Mouse (Mus musculus): ENCODE results near the gene Cpne5. TPM values are rescaled to one million over a fixed set of nuclear protein-coding genes. Genes with fewer than 3 reads are reported as not detected.

Cpne5 gene
- 2.0 and 2.1 TPM in 2 replicates for polyA plus RNA-seq (2015; fragmentation: Nextera tagmentation; extraction: Ambion mirVana)

GRCm38 (mm10) chr17:29237772-29238420 lies at the start of gene Cpne5:
Cpne5 (minus strand) TSS chr17:29238167.

GRCm38 (mm10) chr17:29268682-29269348 lies 30.8 kb upstream of the Cpne5 start, which contains the start of gene BC004004:
BC004004 (plus strand) TSS chr17:29268788.

DNA sequence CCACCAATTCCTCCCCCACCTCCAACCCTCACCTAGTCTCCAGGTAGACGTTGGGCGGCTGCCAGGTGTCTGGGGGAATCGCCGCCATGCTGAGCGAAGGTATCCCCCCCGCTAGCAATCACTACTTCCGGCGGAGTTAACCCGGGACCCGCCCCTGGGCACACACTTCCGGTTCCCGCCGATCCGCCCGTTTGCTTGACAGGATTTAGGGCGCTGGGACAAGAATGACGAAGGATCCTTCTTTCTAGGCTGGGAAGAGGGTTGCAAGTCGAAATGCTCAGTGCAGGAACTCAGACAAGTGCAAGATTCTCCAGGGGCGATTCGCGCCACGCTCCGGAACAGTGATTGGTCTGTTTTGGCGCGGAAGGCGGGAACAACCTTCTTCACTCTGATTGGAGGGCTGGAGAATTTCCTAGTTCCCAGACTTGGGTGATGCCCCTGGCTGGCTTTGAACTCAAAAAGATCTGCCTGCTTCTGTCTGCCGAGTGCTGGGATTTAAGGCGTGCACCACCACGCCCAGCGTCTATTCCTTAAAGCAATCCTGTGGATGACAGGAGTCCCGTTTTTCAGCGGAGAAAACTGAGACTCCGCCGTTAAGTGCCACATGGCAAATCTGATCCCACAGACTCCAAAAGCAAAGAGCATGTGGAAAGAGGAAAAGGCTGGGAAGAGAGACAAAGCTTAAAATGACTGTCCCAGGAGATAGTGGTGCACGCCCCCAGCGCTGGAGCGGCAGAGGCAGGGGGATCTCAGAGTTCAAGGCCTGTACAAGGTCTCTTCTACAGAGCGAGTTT lies 26.1 kb upstream of the Cpne5 start, which contains the start of gene Ppil1:
Gene Ppil1, minus strand, starts transcription at position 347 of the 794 bp plus-strand sequence.

DNA sequence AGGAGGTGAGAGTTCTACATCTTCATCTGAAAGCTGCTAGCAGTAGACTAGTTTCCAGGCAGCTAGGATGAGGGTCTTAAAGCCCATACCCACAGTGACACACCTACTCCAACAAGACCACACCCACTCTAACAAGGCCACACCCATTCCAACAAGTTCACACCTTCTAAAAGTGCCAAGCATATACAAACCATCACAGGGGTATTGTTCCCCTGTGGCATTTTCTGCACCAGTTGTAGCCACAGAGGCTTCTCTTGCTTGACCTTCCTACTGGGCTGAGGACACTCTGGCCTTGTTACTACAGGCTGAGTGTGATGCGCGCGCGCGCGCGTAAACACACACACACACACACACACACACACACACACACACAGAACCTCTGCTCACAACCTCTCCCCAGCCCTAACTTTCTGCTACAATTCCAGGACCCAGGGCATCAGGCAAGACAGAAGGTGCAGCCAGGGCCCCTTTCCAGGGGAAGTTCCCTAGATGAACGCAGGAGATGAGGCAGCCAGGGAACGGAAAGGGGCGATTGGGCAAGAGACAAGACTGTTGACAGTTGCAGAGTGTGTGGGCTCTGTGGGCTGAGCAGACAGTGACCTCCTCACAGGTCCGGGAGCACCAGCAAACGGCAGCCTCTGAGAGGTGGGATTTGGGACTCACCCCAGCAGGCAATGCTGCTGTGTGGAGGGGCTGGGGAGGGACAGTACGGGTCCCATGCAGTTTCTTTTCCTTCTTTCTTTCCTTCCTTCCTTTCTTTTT lies 124.2 kb downstream of the Cpne5 start, which contains the start of gene Rab44:
Gene Rab44, plus strand, starts transcription at position 555 of the 762 bp plus-strand sequence.

Other genes with a start within 250 kb of the Cpne5 start
- gene Stk38, start 230.2 kb downstream of the Cpne5 start, polyA plus RNA-seq (2015; fragmentation: Nextera tagmentation; extraction: Ambion mirVana), result 50.7 and 53.5 TPM in 2 replicates
- 207 and 308 TPM in 2 replicates for gene Srsf3, start 205.5 kb downstream of the Cpne5 start, polyA plus RNA-seq (2015; fragmentation: Nextera tagmentation; extraction: Ambion mirVana)
- gene Cdkn1a, start 147.2 kb downstream of the Cpne5 start, polyA plus RNA-seq (2015; fragmentation: Nextera tagmentation; extraction: Ambion mirVana), result 92.9 and 108 TPM in 2 replicates
- gene Rab44, start 124.0 kb downstream of the Cpne5 start, polyA plus RNA-seq (2015; fragmentation: Nextera tagmentation; extraction: Ambion mirVana), result 0.41 and 0.88 TPM in 2 replicates
- gene Ppil1, start 26.0 kb upstream of the Cpne5 start, polyA plus RNA-seq (2015; fragmentation: Nextera tagmentation; extraction: Ambion mirVana), result 49.4 and 53.5 TPM in 2 replicates
- gene BC004004, start 30.6 kb upstream of the Cpne5 start, polyA plus RNA-seq (2015; fragmentation: Nextera tagmentation; extraction: Ambion mirVana), result 87.6 and 95.8 TPM in 2 replicates
- 51.2 and 57.3 TPM in 2 replicates for gene Pi16, start 79.5 kb upstream of the Cpne5 start, polyA plus RNA-seq (2015; fragmentation: Nextera tagmentation; extraction: Ambion mirVana)
- 202 and 204 TPM in 2 replicates for gene Mtch1, start 109.8 kb upstream of the Cpne5 start, polyA plus RNA-seq (2015; fragmentation: Nextera tagmentation; extraction: Ambion mirVana)
- gene Fgd2, start 122.7 kb upstream of the Cpne5 start, polyA plus RNA-seq (2015; fragmentation: Nextera tagmentation; extraction: Ambion mirVana), result 4.7 and 5.3 TPM in 2 replicates